Mouse (Mus musculus): Measurements from ENCODE around the gene Rwdd4a. TPM values are rescaled to one million over a fixed set of nuclear protein-coding genes. Genes with fewer than 3 reads are reported as not detected.

Gene Rwdd4a
- total RNA-seq, 2 experiments from 2014 or later, result 63.8 to 74.1 TPM

- DNase-seq, result no peak
Observed at GRCm38 (mm10) chr8:47581454-47581853, 48.0 kb downstream of the Rwdd4a start.

GRCm38 (mm10) chr8:47588616-47589015 lies 55.2 kb downstream of the Rwdd4a start:
- DNase-seq, result no peak

GRCm38 (mm10) chr8:47590400-47590799 lies 56.9 kb downstream of the Rwdd4a start:
- no peak for DNase-seq

- no peak for DNase-seq
Observed at GRCm38 (mm10) chr8:47600664-47601063, 67.2 kb downstream of the Rwdd4a start.

Small RNA genes within 50 kb of the gene (microRNA-seq; reads per million reads assigned to microRNA genes)
- 0 reads per million in 2 experiments for gene Gm27409

Other genes with a start within 250 kb of the Rwdd4a start
- gene Stox2, start 87.3 kb upstream of the Rwdd4a start, total RNA-seq (2021), result 1 to 10 TPM; 8.7 to 8.9 TPM
- 10 to 100 TPM; 20.1 to 21.7 TPM for gene Trappc11, start 194 bp upstream of the Rwdd4a start, total RNA-seq (2021)
- 1 to 10 TPM; 3.8 to 4.1 TPM for gene Ing2, start 141.9 kb downstream of the Rwdd4a start, total RNA-seq (2021)
- 1 to 10 TPM; 9.0 to 9.1 TPM for gene Cdkn2aip, start 180.3 kb downstream of the Rwdd4a start, total RNA-seq (2021)

Data from heart, adult 18-20 months (tissue).